Mouse (Mus musculus) liver, embryonic 14.5 days (tissue): Measurements from ENCODE around the gene Axin1.

Source experiments
- CTCF ChIP-seq: IDR thresholded peaks from 2 replicates; pipeline ENCODE4 v1.5.1; 2016; ENCODE audit warnings: antibody characterized with exemption, low read depth, control low read depth
- EP300 ChIP-seq: IDR thresholded peaks from 2 replicates; pipeline ENCODE4 v1.6.1; 2016; ENCODE audit warnings: antibody characterized with exemption, low read depth

GRCm38 (mm10) chr17:26094531-26095110 lies 43.9 kb upstream of the Axin1 start:
- TF ChIP-seq CTCF (no peak), EP300 (no peak)
